ENCODE assay signal across 17 mouse cellular contexts in genomic region chr4:134733371-134733770, GRCm38 (mm10). TPM values are rescaled to one million over a fixed set of nuclear protein-coding genes. Genes with fewer than 3 reads are reported as not detected.
A peak's percentile ranks its signal among the peaks of the same experiment; 100 is the strongest.
DNase-seq lines count a peak whose midpoint lies in the region; ATAC-seq and TF ChIP-seq lines count a peak whose summit lies in the region.
"Had no signal": no experiment of that assay in that cellular context is flagged by ENCODE, and none has a peak within 500 bp of the region (broad histone marks: within the 10 kb centered on the region; RNA-seq: fewer than 3 reads in every experiment).

No protein-coding gene starts in this region.

- H3K27ac ChIP-seq in liver, embryonic 12.5 days, result no peak overlapping the region
- H3K27ac ChIP-seq in liver, embryonic 11.5 days (ENCODE audit: low read depth, low read length), result no peak overlapping the region
- peak overlapping the region; percentile 58 for H3K27ac ChIP-seq in intestine, embryonic 16.5 days (ENCODE audit: low read length)
- peak overlapping the region; percentile 62 for H3K27ac ChIP-seq in stomach, embryonic 15.5 days
- H3K27ac ChIP-seq in kidney, adult 2 months (ENCODE audit: insufficient read depth, low read depth, low read length), result no peak overlapping the region
- H3K27ac ChIP-seq: forebrain, embryonic 15.5 days; hindbrain, postnatal 0 days; layer of hippocampus, adult 2 months; midbrain, embryonic 13.5 days; neural tube, embryonic 13.5 days had no signal

- no peaks in the 10 kb centered on the region for H3K9me3 ChIP-seq in liver, embryonic 12.5 days (replicated peaks)
- H3K9me3 ChIP-seq in liver, embryonic 11.5 days (ENCODE audit: control insufficient read depth, low read length), result no peaks in the 10 kb centered on the region
- no peaks in the 10 kb centered on the region for H3K9me3 ChIP-seq in intestine, embryonic 16.5 days (ENCODE audit: control insufficient read depth, low read length)
- H3K9me3 ChIP-seq in stomach, embryonic 15.5 days, result no peaks in the 10 kb centered on the region
- H3K9me3 ChIP-seq: forebrain, embryonic 15.5 days; heart, embryonic 13.5 days; lung, embryonic 15.5 days; megakaryocyte, embryonic 14.5 days; midbrain, embryonic 13.5 days; neural tube, embryonic 13.5 days had no signal

- H3K4me3 ChIP-seq in liver, embryonic 12.5 days, result no peak overlapping the region
- no peak overlapping the region for H3K4me3 ChIP-seq in liver, embryonic 11.5 days (ENCODE audit: low read depth, low read length)
- H3K4me3 ChIP-seq in intestine, embryonic 16.5 days (ENCODE audit: low read length), result no peak overlapping the region
- H3K4me3 ChIP-seq in stomach, embryonic 15.5 days (replicated peaks), result no peak overlapping the region
- H3K4me3 ChIP-seq in kidney, adult 2 months (ENCODE audit: insufficient read depth, low read depth, low read length), result no peak overlapping the region
- H3K4me3 ChIP-seq: forebrain, embryonic 15.5 days; heart, embryonic 13.5 days; layer of hippocampus, adult 2 months; lung, embryonic 15.5 days; midbrain, embryonic 13.5 days; neural tube, embryonic 13.5 days had no signal

- no peaks in the 10 kb centered on the region for H3K36me3 ChIP-seq in liver, embryonic 12.5 days
- no peaks in the 10 kb centered on the region for H3K36me3 ChIP-seq in liver, embryonic 11.5 days (ENCODE audit: control insufficient read depth, insufficient read depth, low read length)
- no peaks in the 10 kb centered on the region for H3K36me3 ChIP-seq in intestine, embryonic 16.5 days (ENCODE audit: control insufficient read depth, insufficient read depth, low read length)
- H3K36me3 ChIP-seq in stomach, embryonic 15.5 days, result no peaks in the 10 kb centered on the region
- no peaks in the 10 kb centered on the region for H3K36me3 ChIP-seq in kidney, adult 2 months (ENCODE audit: control insufficient read depth, insufficient read depth, low read length)
- H3K36me3 ChIP-seq: forebrain, embryonic 15.5 days; heart, embryonic 13.5 days; lung, embryonic 15.5 days; midbrain, embryonic 13.5 days; neural tube, embryonic 13.5 days had no signal

- no peak for ATAC-seq in liver, embryonic 12.5 days
- no peak for ATAC-seq in liver, embryonic 11.5 days (replicated peaks; ENCODE audit: low FRiP score)
- ATAC-seq in intestine, embryonic 16.5 days, result no peak
- ATAC-seq in stomach, embryonic 15.5 days (ENCODE audit: insufficient read depth, low FRiP score, low read depth), result no peak

- peak overlapping the region; percentile 61; the same call in 1 of the 2 replicates for H3K4me2 ChIP-seq in liver, embryonic 12.5 days
- H3K4me2 ChIP-seq in liver, embryonic 11.5 days, result no peak overlapping the region
- H3K4me2 ChIP-seq in intestine, embryonic 16.5 days (ENCODE audit: low read depth, low read length), result no peak overlapping the region
- H3K4me2 ChIP-seq in stomach, embryonic 15.5 days, result no peak overlapping the region
- H3K4me2 ChIP-seq: forebrain, embryonic 15.5 days; midbrain, embryonic 13.5 days; neural tube, embryonic 13.5 days had no signal

- no peaks in the 10 kb centered on the region; the same call in 1 of the 2 replicates for H3K27me3 ChIP-seq in liver, embryonic 12.5 days (replicated peaks)
- peaks cover 2% of the 10 kb centered on the region; the same call in 1 of the 2 replicates for H3K27me3 ChIP-seq in liver, embryonic 11.5 days (replicated peaks; ENCODE audit: control insufficient read depth, insufficient read depth, low read length)
- H3K27me3 ChIP-seq in intestine, embryonic 16.5 days (replicated peaks; ENCODE audit: control insufficient read depth, insufficient read depth, low read length), result no peaks in the 10 kb centered on the region
- H3K27me3 ChIP-seq in stomach, embryonic 15.5 days (replicated peaks), result no peaks in the 10 kb centered on the region
- H3K27me3 ChIP-seq in kidney, adult 2 months (replicated peaks; ENCODE audit: control insufficient read depth, insufficient read depth, low read length), result no peaks in the 10 kb centered on the region
- H3K27me3 ChIP-seq: forebrain, embryonic 15.5 days; lung, embryonic 15.5 days; neural tube, embryonic 13.5 days had no signal

- no peak for TF ChIP-seq POLR2A in kidney, adult 2 months (IDR thresholded peaks at IDR 0.05; ENCODE audit: low read depth, low read length)

- no peak for DNase-seq in liver, embryonic 11.5 days (ENCODE audit: low spot score)
- DNase-seq in adipocyte (ENCODE audit: low spot score), result peak; percentile 17
- DNase-seq in kidney, adult 2 months, result no peak
- no peak for DNase-seq in MN1 (ENCODE audit: low spot score)
- DNase-seq: cerebellum, adult 11-12 months; cerebellum, postnatal 14 days had no signal

- H3K4me1 ChIP-seq in liver, embryonic 12.5 days, result peaks cover 61% of the 10 kb centered on the region
- H3K4me1 ChIP-seq in liver, embryonic 11.5 days (replicated peaks; ENCODE audit: control insufficient read depth, insufficient read depth, low read length), result peaks cover 38% of the 10 kb centered on the region
- peaks cover 37% of the 10 kb centered on the region for H3K4me1 ChIP-seq in intestine, embryonic 16.5 days (ENCODE audit: control insufficient read depth, insufficient read depth, low read length)
- H3K4me1 ChIP-seq in stomach, embryonic 15.5 days, result peaks cover 32% of the 10 kb centered on the region
- H3K4me1 ChIP-seq in kidney, adult 2 months (ENCODE audit: control insufficient read depth, insufficient read depth, low read length), result no peaks in the 10 kb centered on the region

- TF ChIP-seq CTCF in kidney, adult 2 months (conservative IDR thresholded peaks at IDR 0.05; ENCODE audit: insufficient read depth, insufficient read length, low read depth, low read length), result no peak

- WGBS in liver, embryonic 12.5 days (ENCODE audit: insufficient replicate concordance), result 57% methylated on average over 9 of the region's 9 CpGs
- 60% methylated on average over 9 of the region's 9 CpGs for WGBS in liver, embryonic 11.5 days
- 66% methylated on average over 9 of the region's 9 CpGs for WGBS in intestine, embryonic 16.5 days
- 69% methylated on average over 9 of the region's 9 CpGs for WGBS in stomach, embryonic 15.5 days
- 65% methylated on average over 9 of the region's 9 CpGs for WGBS in kidney, adult 2 months

- H3K9ac ChIP-seq in liver, embryonic 12.5 days, result no peak overlapping the region
- H3K9ac ChIP-seq in liver, embryonic 11.5 days (ENCODE audit: low read depth, low read length), result no peak overlapping the region
- no peak overlapping the region for H3K9ac ChIP-seq in intestine, embryonic 16.5 days (ENCODE audit: low read depth, low read length)
- no peak overlapping the region for H3K9ac ChIP-seq in stomach, embryonic 15.5 days
- H3K9ac ChIP-seq: forebrain, embryonic 15.5 days; heart, embryonic 13.5 days; lung, embryonic 15.5 days; midbrain, embryonic 13.5 days; neural tube, embryonic 13.5 days had no signal

RNA-seq across cellular contexts. Expression of gene Man1c1, which starts 29.3 kb away (rescaled TPM):
- polyA plus RNA-seq in liver, embryonic 12.5 days (2016; fragmentation: Nextera tagmentation; extraction: Ambion mirVana), result 3.2 and 3.5 TPM in 2 replicates
- 3.9 and 4.1 TPM in 2 replicates for polyA plus RNA-seq in liver, embryonic 11.5 days (2014; fragmentation: Nextera tagmentation; extraction: Ambion mirVana)
- 1.3 and 1.5 TPM in 2 replicates for polyA plus RNA-seq in intestine, embryonic 16.5 days (2015; fragmentation: Nextera tagmentation; extraction: Ambion mirVana)
- 2.5 and 3.1 TPM in 2 replicates for polyA plus RNA-seq in stomach, embryonic 15.5 days (2015; fragmentation: Nextera tagmentation; extraction: Ambion mirVana)
- 4.6 and 4.7 TPM in 2 replicates for polyA plus RNA-seq in kidney, adult 2 months (2012; rRNA removed)

RNA-seq across cellular contexts. Expression of gene Ldlrap1, which starts 34.5 kb away (rescaled TPM):
- 26.4 and 28.2 TPM in 2 replicates for polyA plus RNA-seq in liver, embryonic 12.5 days (2016; fragmentation: Nextera tagmentation; extraction: Ambion mirVana)
- polyA plus RNA-seq in liver, embryonic 11.5 days (2014; fragmentation: Nextera tagmentation; extraction: Ambion mirVana), result 32.2 and 33.3 TPM in 2 replicates
- 19.0 and 19.6 TPM in 2 replicates for polyA plus RNA-seq in intestine, embryonic 16.5 days (2015; fragmentation: Nextera tagmentation; extraction: Ambion mirVana)
- polyA plus RNA-seq in stomach, embryonic 15.5 days (2015; fragmentation: Nextera tagmentation; extraction: Ambion mirVana), result 19.6 and 20.8 TPM in 2 replicates
- 21.8 and 22.0 TPM in 2 replicates for polyA plus RNA-seq in kidney, adult 2 months (2012; rRNA removed)

Comparison
In these comparisons a context has a peak if more than half of its experiments do, and no peak if none do; other contexts are left out.
1. H3K27ac ChIP-seq: peak in intestine, embryonic 16.5 days (single experiment) and stomach, embryonic 15.5 days (single experiment); none in liver, embryonic 12.5 days (single experiment), liver, embryonic 11.5 days (single experiment) and kidney, adult 2 months (single experiment).